Mouse (Mus musculus): ENCODE measurements at regions not wholly inside any gene's neighbourhood (a gene's known extent, or its start where the extent isn't known, plus 50 kb on each side); places are given as distances from the start of the nearest gene placed in this dataset.

DNA sequence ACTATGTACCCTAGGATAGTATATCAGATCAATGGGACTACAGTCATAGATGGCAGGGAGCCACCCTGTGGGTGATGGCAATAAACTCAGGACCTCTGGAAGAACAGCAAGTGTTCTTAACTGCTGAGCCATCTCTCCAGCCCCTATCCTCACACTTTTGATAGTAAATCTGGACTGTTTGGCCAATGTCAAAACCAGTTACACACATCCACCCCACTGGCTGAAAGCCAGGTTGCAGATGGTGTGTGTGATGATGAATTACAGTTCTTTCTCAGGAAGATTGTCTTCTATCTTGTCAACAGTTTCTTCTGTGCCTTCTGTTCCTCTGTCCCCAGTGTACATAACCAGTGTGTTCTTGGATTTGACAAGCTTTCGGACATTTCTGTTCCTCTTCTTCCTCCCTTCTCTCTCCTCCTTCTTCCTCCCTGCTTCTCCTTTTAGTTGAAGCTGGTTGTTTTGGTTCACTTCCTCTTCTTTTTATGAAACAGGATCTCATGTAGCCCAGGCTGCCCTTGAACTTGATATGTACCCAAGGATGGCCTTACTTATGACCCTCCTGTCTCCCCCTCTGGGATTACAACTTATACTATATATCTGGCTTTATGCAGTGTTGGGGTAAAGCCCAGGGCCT, 143.3 kb upstream of the Eif4g2 start:
- no peak overlapping the region for H3K4me3 ChIP-seq (ENCODE audit: insufficient read depth, low read length)
- H3K27ac ChIP-seq (ENCODE audit: insufficient read depth, low read depth, low read length), result peak overlapping the region; percentile 64
- TF ChIP-seq POLR2A (IDR thresholded peaks at IDR 0.05; ENCODE audit: borderline replicate concordance, low read depth, low read length) (no peak), CTCF (IDR thresholded peaks at IDR 0.05; ENCODE audit: low read depth, low read length) (no peak)
- peaks cover 23% of the 10 kb centered on the region for H3K4me1 ChIP-seq (ENCODE audit: control insufficient read depth, insufficient read depth, low read length)

DNA sequence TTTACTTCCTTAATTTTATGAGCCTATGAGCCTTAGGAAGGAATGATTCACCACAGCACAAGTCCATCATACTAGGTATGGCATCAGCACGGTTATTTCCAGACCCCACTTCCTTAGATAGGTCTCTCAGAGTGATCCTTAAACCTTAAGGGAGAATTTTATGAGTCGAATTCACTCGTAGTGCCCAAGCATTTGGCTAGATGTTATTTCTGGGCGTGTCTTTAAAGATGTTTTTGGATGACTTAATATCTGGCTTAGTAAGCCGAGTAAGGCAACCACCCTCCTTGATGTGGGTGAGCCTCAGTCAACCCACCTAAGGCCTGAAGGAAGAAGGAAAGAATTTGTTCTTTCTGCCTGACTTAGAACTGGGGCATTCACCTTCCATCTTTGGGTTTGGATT, 132.8 kb upstream of the Eif4g2 start:
- Histone ChIP-seq H3K4me1 (ENCODE audit: control insufficient read depth, insufficient read depth, low read length) (0 out of 2 replicates have a peak, but pooled peaks cover 2% of the 10 kb centered on the region), H3K27ac (ENCODE audit: insufficient read depth, low read depth, low read length) (no peak overlapping the region), H3K4me3 (ENCODE audit: insufficient read depth, low read length) (no peak overlapping the region)
- no peak for TF ChIP-seq CTCF (IDR thresholded peaks at IDR 0.05; ENCODE audit: low read depth, low read length)
- TF ChIP-seq POLR2A (IDR thresholded peaks at IDR 0.05; ENCODE audit: borderline replicate concordance, low read depth, low read length), result no peak

DNA sequence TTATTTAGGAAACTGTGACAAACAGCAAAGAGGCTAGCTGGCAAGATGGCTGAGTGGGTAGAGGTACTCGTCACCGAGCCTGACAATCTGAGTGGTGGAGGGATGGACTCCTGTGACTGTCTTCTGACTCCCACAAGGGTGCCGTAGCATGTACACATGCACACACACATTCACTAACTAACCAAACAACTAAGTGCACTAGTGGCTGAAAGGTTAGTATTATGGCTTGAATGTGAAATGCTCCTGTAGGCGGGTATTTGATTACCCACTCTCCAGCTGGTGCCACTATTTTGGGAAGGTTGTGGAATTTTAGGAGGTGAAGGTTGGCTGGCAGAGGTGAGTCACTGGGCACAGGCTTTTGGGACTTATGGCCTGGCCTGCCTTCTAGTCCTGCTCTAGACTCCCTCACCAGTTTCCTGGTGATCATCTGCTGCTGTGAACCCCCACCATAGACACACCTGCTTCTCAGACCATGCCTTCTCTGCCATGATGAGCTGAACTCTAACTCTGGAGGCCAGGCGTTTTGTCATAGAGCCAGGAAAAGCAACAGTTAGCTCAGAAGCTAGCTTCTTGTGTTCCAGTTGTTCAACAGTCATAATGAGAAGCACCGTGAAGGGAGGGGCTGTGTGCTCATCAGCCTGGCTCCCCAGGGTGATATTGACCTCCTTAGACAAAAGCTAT, 131.5 kb upstream of the Eif4g2 start:
- Histone ChIP-seq H3K27ac (ENCODE audit: insufficient read depth, low read depth, low read length) (no peak overlapping the region), H3K4me3 (ENCODE audit: insufficient read depth, low read length) (no peak overlapping the region), H3K4me1 (ENCODE audit: control insufficient read depth, insufficient read depth, low read length) (0 out of 2 replicates have a peak, but pooled peaks cover 2% of the 10 kb centered on the region)
- no peak for TF ChIP-seq CTCF (IDR thresholded peaks at IDR 0.05; ENCODE audit: low read depth, low read length)
- no peak for TF ChIP-seq POLR2A (IDR thresholded peaks at IDR 0.05; ENCODE audit: borderline replicate concordance, low read depth, low read length)

DNA sequence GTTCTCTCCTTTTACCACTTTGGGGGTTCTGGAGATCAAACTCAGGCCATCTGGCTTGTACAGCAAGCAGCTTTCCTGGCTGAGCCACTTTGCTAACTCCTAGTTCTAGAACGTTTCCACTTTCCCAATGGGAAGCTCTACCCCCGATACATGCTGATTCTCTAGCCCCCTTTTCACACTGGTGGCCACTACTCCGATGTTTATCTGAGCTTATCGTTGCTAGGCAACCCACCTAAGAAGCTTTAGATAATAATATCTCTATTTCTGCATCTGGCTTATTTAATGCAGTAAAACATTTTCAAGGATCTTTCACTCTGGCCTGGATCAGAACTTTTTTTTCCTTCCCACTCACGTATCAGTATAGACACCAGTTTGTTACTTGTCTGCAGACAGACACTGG, 129.4 kb upstream of the Eif4g2 start:
- no peak overlapping the region for H3K4me3 ChIP-seq (ENCODE audit: insufficient read depth, low read length)
- H3K27ac ChIP-seq (ENCODE audit: insufficient read depth, low read depth, low read length), result no peak overlapping the region
- TF ChIP-seq POLR2A (IDR thresholded peaks at IDR 0.05; ENCODE audit: borderline replicate concordance, low read depth, low read length) (no peak), CTCF (IDR thresholded peaks at IDR 0.05; ENCODE audit: low read depth, low read length) (no peak)
- H3K4me1 ChIP-seq (ENCODE audit: control insufficient read depth, insufficient read depth, low read length), result 0 out of 2 replicates have a peak, but pooled peaks cover 2% of the 10 kb centered on the region

DNA sequence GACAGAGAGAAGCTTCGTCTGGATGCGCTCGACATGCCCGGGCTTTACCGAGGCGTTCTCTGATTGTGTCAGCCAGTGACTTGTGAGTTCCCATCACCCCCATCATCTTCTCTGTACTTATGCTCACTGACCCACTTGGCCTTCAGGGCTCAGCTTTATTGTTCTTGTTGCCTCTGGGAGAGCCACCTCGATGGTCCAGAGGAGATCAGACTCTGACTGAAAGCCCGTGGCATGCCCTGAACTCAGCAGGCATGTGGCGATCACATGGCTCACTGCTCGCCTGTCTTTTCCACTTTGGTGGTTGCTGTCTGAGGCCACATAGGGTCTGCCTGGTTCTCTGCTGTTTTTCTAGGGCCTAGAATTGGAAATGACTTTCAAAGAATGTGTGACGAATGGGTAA, 128.8 kb upstream of the Eif4g2 start:
- TF ChIP-seq POLR2A (IDR thresholded peaks at IDR 0.05; ENCODE audit: borderline replicate concordance, low read depth, low read length) (no peak), CTCF (IDR thresholded peaks at IDR 0.05; ENCODE audit: low read depth, low read length) (no peak)
- Histone ChIP-seq H3K4me1 (ENCODE audit: control insufficient read depth, insufficient read depth, low read length) (0 out of 2 replicates have a peak, but pooled peaks cover 2% of the 10 kb centered on the region), H3K27ac (ENCODE audit: insufficient read depth, low read depth, low read length) (no peak overlapping the region), H3K4me3 (ENCODE audit: insufficient read depth, low read length) (no peak overlapping the region)

DNA sequence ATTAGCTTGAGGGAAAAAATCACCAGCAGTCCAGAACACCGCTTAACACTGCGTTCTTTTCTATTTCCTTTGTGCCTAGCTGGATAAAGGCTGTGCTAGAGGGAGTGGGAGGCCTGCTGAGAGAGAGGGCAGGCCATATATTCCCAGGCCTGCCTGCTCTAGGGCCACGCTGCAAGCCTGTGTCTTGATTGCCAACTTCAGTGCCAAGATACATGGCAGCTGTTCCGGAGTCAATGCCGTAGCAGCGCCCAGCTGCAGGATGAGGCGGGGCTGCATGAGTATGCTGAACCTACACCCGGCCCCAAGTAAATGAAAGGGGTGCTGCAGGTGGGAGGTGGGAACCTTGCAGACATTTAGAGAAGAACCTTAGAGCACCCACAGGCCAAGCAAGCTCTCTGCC, 127.5 kb upstream of the Eif4g2 start:
- no peaks in the 10 kb centered on the region for H3K4me1 ChIP-seq (ENCODE audit: control insufficient read depth, insufficient read depth, low read length)
- no peak overlapping the region for H3K27ac ChIP-seq (ENCODE audit: insufficient read depth, low read depth, low read length)
- no peak overlapping the region for H3K4me3 ChIP-seq (ENCODE audit: insufficient read depth, low read length)
- TF ChIP-seq POLR2A (IDR thresholded peaks at IDR 0.05; ENCODE audit: borderline replicate concordance, low read depth, low read length), result no peak
- TF ChIP-seq CTCF (IDR thresholded peaks at IDR 0.05; ENCODE audit: low read depth, low read length), result no peak

DNA sequence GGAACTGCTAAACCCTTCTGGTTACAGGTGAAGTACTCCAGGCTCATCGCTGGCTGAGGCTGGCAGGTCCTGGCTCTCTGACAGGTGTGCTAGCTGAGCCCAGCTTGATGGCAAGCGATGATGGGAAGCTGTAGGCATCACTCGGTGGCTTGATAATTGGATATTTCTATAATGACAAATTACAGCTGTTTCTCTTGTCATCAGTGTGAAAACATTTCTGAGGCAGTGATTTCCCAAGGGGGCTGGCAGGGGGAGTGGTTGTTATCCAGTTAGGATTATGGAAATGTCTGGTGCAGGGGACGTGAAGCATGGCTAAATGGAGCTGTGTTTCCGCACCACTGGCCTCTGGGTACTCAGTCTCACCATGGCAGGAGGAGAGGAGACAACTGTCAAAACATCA, 123.0 kb upstream of the Eif4g2 start:
- no peak overlapping the region for H3K4me3 ChIP-seq (ENCODE audit: insufficient read depth, low read length)
- H3K4me1 ChIP-seq (ENCODE audit: control insufficient read depth, insufficient read depth, low read length), result no peaks in the 10 kb centered on the region
- TF ChIP-seq CTCF (IDR thresholded peaks at IDR 0.05; ENCODE audit: low read depth, low read length) (no peak), POLR2A (IDR thresholded peaks at IDR 0.05; ENCODE audit: borderline replicate concordance, low read depth, low read length) (no peak)
- no peak overlapping the region for H3K27ac ChIP-seq (ENCODE audit: insufficient read depth, low read depth, low read length)

DNA sequence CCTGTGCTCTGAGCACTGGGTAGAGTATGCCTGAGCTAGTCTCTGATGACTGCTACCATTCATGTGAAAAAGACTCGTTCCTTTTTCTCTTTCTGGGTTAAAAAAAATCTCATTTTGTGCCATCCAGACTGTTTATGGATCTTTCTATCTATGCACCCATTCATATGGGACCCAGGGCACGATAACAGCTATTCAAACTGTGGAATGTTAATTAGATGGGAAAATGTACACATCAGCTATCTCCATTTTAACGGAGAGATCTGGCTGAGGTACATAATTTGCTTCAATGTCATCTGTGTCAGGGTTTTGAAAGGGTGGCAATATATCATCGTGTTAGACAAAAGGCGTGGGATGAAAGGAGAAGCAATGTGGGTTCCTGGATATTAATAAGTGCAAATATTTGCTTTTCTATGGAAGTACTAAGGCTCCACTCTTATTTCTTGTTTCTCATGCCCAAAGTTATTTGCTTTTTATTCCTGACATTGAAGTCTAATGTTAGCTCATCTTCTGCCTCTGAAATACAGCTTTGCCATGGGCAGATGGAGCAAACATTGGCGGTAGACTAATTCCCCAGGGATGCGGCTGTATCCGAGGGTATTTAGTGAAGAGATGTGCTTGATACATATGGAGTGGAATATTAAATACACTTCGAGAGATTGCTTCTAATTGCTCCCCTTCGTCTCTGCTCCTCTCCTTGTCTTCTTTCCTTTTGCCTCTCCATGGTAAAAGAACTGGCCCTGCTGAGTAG, 116.0 kb upstream of the Eif4g2 start:
- H3K27ac ChIP-seq (ENCODE audit: insufficient read depth, low read depth, low read length), result no peak overlapping the region
- H3K4me1 ChIP-seq (ENCODE audit: control insufficient read depth, insufficient read depth, low read length), result no peaks in the 10 kb centered on the region
- no peak overlapping the region for H3K4me3 ChIP-seq (ENCODE audit: insufficient read depth, low read length)
- TF ChIP-seq POLR2A (IDR thresholded peaks at IDR 0.05; ENCODE audit: borderline replicate concordance, low read depth, low read length), result no peak
- TF ChIP-seq CTCF (IDR thresholded peaks at IDR 0.05; ENCODE audit: low read depth, low read length), result no peak

DNA sequence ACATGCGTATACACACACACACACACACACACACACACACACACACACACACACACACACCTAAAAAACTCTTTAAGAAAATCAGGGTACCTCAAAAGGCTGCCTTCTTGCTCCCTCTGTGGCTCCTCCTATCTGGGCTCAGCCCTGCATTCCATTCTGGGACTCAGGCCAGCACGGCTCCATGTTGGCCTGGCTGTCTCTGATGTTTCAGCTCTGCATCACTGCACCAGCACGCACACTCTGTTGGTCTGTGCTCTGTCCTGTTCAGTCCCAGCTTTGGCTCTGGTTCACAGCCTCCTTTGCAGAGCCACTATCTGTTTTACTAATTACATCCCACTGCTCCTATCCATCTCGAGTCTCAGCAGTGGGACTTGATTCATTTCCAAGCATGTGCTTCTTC, 108.8 kb upstream of the Eif4g2 start:
- Histone ChIP-seq H3K27ac (ENCODE audit: insufficient read depth, low read depth, low read length) (no peak overlapping the region), H3K4me1 (ENCODE audit: control insufficient read depth, insufficient read depth, low read length) (no peaks in the 10 kb centered on the region), H3K4me3 (ENCODE audit: insufficient read depth, low read length) (no peak overlapping the region)
- no peak for TF ChIP-seq POLR2A (IDR thresholded peaks at IDR 0.05; ENCODE audit: borderline replicate concordance, low read depth, low read length)
- no peak for TF ChIP-seq CTCF (IDR thresholded peaks at IDR 0.05; ENCODE audit: low read depth, low read length)

DNA sequence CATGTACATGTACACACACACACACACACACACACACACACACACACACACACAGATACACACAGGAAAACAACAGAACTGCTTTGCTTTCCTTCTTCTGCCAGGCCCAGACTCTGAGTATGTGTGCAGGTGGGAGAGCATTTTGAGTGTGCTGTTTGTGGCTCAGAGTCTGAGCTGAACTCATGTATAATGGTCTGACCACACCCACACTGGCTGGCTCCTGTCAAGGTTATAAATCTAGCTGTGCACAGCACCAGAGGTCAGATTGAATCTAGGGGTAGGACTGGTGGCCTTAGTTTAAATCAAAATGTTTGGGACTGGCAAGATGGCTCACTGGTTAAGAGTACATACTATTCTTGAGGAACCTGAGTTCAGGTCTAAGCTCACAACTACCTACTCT, 108.4 kb upstream of the Eif4g2 start:
- no peak overlapping the region for H3K27ac ChIP-seq (ENCODE audit: insufficient read depth, low read depth, low read length)
- no peaks in the 10 kb centered on the region for H3K4me1 ChIP-seq (ENCODE audit: control insufficient read depth, insufficient read depth, low read length)
- TF ChIP-seq POLR2A (IDR thresholded peaks at IDR 0.05; ENCODE audit: borderline replicate concordance, low read depth, low read length) (no peak), CTCF (IDR thresholded peaks at IDR 0.05; ENCODE audit: low read depth, low read length) (no peak)

More for the DNA sequence above, 108.4 kb upstream of the Eif4g2 start:
- no peak overlapping the region for H3K4me3 ChIP-seq (ENCODE audit: insufficient read depth, low read length)
